Mouse (Mus musculus) liver, embryonic 16.5 days (tissue): Measurements from ENCODE around the gene 8030474K03Rik. TPM values are rescaled to one million over a fixed set of nuclear protein-coding genes. Genes with fewer than 3 reads are reported as not detected.
"Not testable (repeated sequence)": the region's sequence is repeated elsewhere in the genome, so short reads cannot be mapped to it uniquely, and the experiment has no call there.

Source experiments
- ATAC-seq: fragments of 200-750 bp; cut with Nextera tagmentation; 2 replicates; pipeline ENCODE4 v1.8.0; 2017; ENCODE audit warnings: low read depth, mild to moderate bottlenecking, moderate number of reproducible peaks, moderate library complexity
- H3K27ac ChIP-seq: fragments of 300-500 bp; sonication (generic); 2 replicates; pipeline ENCODE4 v1.5.1; 2014; ENCODE audit warnings: mild to moderate bottlenecking, low read length
- H3K27me3 ChIP-seq: fragments of 300-500 bp; sonication (generic); 2 replicates; pipeline ENCODE4 v1.6.1; 2014; ENCODE audit warnings: low read depth, low read length, mixed read lengths; ENCODE audit not compliant: control insufficient read depth, insufficient read depth
- H3K36me3 ChIP-seq: fragments of 300-500 bp; sonication (generic); 2 replicates; pipeline ENCODE4 v1.6.1; 2014; ENCODE audit warnings: mild to moderate bottlenecking; ENCODE audit not compliant: control insufficient read depth, insufficient read depth
- H3K4me1 ChIP-seq: fragments of 300-500 bp; sonication (generic); 2 replicates; pipeline ENCODE4 v1.6.1; 2014; ENCODE audit warnings: low read depth, low read length, mixed read lengths; ENCODE audit not compliant: control insufficient read depth
- H3K4me2 ChIP-seq: fragments of 300-500 bp; sonication (generic); 2 replicates; pipeline ENCODE4 v1.6.1; 2014; ENCODE audit warnings: low read depth, low read length, mixed read lengths
- H3K4me3 ChIP-seq: fragments of 300-500 bp; sonication (generic); 2 replicates; pipeline ENCODE4 v1.5.1; 2014; ENCODE audit warnings: low read depth, mild to moderate bottlenecking, low read length
- H3K9ac ChIP-seq: fragments of 300-500 bp; sonication (generic); 2 replicates; pipeline ENCODE4 v1.6.1; 2014; ENCODE audit warnings: low read depth, low read length
- H3K9me3 ChIP-seq: fragments of 300-500 bp; sonication (generic); replicated peaks from 2 replicates; pipeline ENCODE4 v1.6.1; 2016; ENCODE audit warnings: low read length; ENCODE audit not compliant: control insufficient read depth
- WGBS: fragments of 180-500 bp; shearing (Covaris S2); extraction: QIAGEN DNeasy Blood & Tissue Kit; methylation state at CpG from one replicate; pipeline ENCODE4 v1.1.7; 2014; ENCODE audit not compliant: insufficient replicate concordance; 5-methylcytosine and 5-hydroxymethylcytosine counted together
- polyA plus RNA-seq: library from polyadenylated mRNA; unstranded; fragments of >200 nt; fragmentation: Nextera tagmentation; extraction: Ambion mirVana; gene quantifications from 2 replicates; pipeline ENCODE4 v1.2.1, GENCODE M21; 2015

Gene 8030474K03Rik
- polyA plus RNA-seq, 1 experiment from 2014 or later: 0.06 TPM

DNA sequence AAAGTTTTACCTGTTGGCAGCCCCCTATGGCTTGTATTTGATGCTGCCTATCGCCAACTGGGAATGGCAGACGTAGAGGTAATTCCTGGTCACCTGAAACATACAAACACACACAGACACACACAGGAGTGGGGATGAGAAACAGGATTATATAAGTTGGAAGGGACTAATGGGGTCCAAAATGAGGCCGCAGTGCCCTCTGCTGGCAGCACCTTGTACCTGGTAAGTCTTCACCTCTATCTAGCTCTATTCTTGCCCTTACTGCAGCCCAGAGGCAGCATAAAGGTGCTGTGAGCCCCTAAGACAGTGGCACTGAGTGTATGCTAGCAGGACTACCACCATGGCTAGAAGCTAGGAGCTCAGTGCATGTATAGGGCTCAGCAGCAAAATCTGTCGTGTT is 2.9 kb upstream of the 8030474K03Rik start:
- Histone ChIP-seq H3K9ac (no peak overlapping the region), H3K9me3 (no peaks in the 10 kb centered on the region), H3K4me2 (no peak overlapping the region), H3K27me3 (no peaks in the 10 kb centered on the region), H3K36me3 (no peaks in the 10 kb centered on the region), H3K4me1 (no peaks in the 10 kb centered on the region), H3K27ac (no peak overlapping the region), H3K4me3 (no peak overlapping the region)
- no peak for ATAC-seq
- 32% methylated on average over 4 of the region's 4 CpGs for WGBS

DNA sequence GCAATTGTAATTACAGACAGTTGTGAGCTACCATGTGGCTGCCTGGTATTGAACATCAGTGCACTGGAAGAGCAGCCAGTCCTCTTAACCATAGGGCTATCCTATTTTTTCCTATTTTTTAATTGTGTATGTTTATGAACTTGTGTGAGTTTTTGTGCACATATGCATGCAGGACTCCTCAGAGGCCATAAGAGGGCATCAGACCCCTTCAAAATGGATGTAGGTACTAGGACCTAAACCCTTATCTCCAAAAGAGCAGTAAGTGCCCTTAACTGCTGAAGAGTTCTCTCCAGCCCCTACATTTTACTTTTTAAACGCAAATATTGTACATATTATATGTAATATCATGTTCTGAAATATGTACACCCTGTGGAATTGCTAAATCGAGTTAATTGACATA is 11.1 kb downstream of the 8030474K03Rik start:
- H3K9ac ChIP-seq: no peak overlapping the region
- H3K4me3 ChIP-seq: no peak overlapping the region
- no peak overlapping the region for H3K27ac ChIP-seq
- WGBS: 24% methylated on average over 2 of the region's 2 CpGs
- no peaks in the 10 kb centered on the region for H3K27me3 ChIP-seq
- no peak overlapping the region for H3K4me2 ChIP-seq
- H3K9me3 ChIP-seq: no peaks in the 10 kb centered on the region
- no peak for ATAC-seq
- no peaks in the 10 kb centered on the region for H3K36me3 ChIP-seq
- no peaks in the 10 kb centered on the region for H3K4me1 ChIP-seq

DNA sequence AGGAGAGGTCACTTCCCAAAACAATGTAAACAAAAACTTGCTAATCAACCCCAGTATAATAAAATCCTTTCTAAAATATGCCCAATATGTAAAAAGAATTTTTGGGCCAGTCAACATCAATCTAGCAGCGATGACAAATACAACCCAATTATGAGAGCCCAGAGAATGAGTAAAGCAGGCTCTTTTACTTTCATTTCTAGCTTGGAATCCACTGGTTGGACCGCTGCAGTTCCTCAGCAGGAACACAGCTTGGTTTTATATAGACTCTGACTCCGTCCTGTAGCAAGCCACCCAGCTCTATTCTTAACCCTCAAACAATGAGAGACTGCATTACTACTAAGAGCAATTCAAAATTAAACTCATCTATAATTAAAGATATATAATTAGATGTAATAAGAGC is 17.3 kb downstream of the 8030474K03Rik start:
- Histone ChIP-seq H3K9me3 (no peaks in the 10 kb centered on the region), H3K27ac (no peak overlapping the region), H3K4me2 (no peak overlapping the region), H3K4me1 (no peaks in the 10 kb centered on the region), H3K36me3 (no peaks in the 10 kb centered on the region), H3K27me3 (no peaks in the 10 kb centered on the region), H3K9ac (no peak overlapping the region), H3K4me3 (no peak overlapping the region)
- ATAC-seq: no peak
- whole genome bisulfite sequencing: 44% methylated on average over 3 of the region's 3 CpGs

DNA sequence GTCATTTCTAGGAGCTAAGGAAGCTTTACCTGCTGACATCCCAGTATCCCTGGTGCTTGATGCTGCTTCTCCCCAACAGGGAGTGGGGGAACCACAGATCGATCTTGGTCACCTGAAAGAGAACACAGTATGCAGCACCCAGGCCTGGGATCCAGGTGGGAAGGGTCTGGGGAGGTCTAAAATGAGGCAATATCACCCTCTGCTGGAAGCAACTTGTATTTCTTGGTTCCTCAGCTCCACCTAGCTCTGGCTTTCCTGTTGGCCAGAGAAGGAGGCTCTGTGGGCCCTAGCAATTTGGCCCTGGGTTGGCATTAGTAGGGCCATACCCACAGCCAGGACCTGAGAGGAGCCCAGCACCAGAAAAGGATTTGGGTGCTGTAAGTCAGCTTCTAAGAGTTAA is 24.7 kb downstream of the 8030474K03Rik start:
- H3K4me3 ChIP-seq: no peak overlapping the region
- H3K9ac ChIP-seq: no peak overlapping the region
- no peaks in the 10 kb centered on the region for H3K27me3 ChIP-seq
- H3K4me1 ChIP-seq: no peaks in the 10 kb centered on the region
- H3K9me3 ChIP-seq: no peaks in the 10 kb centered on the region
- ATAC-seq: no peak
- WGBS: 40% methylated on average over 1 of the region's 1 CpGs
- no peak overlapping the region for H3K27ac ChIP-seq
- no peaks in the 10 kb centered on the region for H3K36me3 ChIP-seq
- no peak overlapping the region for H3K4me2 ChIP-seq

DNA sequence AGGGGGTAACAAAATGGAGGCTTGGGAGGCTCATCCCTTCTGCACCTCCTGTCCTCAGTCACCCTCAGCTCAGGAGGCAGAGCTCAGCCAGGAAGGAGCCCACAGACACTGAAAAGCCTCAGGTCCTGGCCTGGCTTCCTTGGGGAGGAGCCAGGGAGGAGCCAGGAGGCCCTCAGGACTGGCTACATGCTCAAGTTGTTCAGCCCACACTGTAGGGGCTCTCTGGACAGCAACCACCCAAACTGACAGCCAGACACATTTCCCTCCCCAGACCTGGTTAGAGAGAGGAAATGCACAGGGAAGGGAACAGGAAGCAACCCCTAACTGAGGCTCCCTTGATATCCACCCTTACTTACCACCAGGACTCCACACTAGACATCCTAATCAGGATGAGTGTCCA is 25.5 kb downstream of the 8030474K03Rik start:
- H3K36me3 ChIP-seq, H3K4me2 ChIP-seq, H3K4me3 ChIP-seq, H3K9ac ChIP-seq, H3K4me1 ChIP-seq, H3K27me3 ChIP-seq, H3K9me3 ChIP-seq, H3K27ac ChIP-seq, ATAC-seq: not testable (repeated sequence)

DNA sequence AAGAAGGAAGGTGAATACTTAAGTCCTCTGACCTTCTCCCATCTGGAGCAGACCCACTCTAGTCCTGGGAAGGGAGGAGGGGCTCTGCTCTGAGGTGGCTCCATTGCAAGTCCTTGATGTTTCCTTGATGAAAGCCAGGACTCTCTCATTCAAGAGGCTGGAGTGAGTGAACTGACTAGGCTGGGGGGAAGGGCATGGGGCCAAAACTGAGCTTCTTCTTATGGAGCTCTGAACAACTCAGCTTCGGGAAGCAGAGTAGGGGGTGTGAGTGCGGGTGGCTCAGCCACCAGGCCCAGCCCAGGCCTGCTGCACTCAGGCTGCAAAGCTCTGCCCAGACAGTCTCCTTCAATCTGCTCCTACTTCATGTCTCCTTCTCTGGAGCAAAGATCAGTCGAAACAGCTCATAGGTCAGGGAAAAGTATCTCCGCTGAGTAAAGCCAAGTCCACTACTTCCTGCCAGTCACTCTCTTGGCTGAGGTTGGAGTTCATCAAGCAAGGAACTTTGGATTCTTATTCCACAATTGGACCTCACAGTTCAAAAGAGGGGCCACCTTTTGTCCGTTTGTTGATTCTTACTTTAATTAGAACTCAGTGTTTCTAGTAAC is 52.8 kb downstream of the 8030474K03Rik start:
- H3K36me3 ChIP-seq: no peaks in the 10 kb centered on the region
- H3K9ac ChIP-seq: no peak overlapping the region
- H3K27ac ChIP-seq: no peak overlapping the region
- no peak overlapping the region for H3K4me3 ChIP-seq
- no peak overlapping the region for H3K4me2 ChIP-seq
- peaks cover 51% of the 10 kb centered on the region for H3K27me3 ChIP-seq
- WGBS: 52% methylated on average over 5 of the region's 5 CpGs
- H3K4me1 ChIP-seq: no peaks in the 10 kb centered on the region
- no peak for ATAC-seq
- H3K9me3 ChIP-seq: no peaks in the 10 kb centered on the region

Other genes with a start within 250 kb of the 8030474K03Rik start
- gene Ogt, start 154.6 kb upstream of the 8030474K03Rik start, polyA plus RNA-seq: 54.1 and 55.6 TPM in 2 replicates
- gene Cxcr3, start 60.4 kb upstream of the 8030474K03Rik start, polyA plus RNA-seq: 0.31 and 0.35 TPM in 2 replicates
- gene Gm4779, start 233 bp upstream of the 8030474K03Rik start, polyA plus RNA-seq: 0.15 TPM in 2 replicates
- 1.6 and 1.7 TPM in 2 replicates for gene Nhsl2, start 54.7 kb downstream of the 8030474K03Rik start, polyA plus RNA-seq